Mouse (Mus musculus): ENCODE results near the gene Id3. TPM values are rescaled to one million over a fixed set of nuclear protein-coding genes. Genes with fewer than 3 reads are reported as not detected.

Id3 gene
- total and polyA plus RNA-seq, 3 experiments, result 18.3 to 116 (median 85.5) TPM

DNA sequence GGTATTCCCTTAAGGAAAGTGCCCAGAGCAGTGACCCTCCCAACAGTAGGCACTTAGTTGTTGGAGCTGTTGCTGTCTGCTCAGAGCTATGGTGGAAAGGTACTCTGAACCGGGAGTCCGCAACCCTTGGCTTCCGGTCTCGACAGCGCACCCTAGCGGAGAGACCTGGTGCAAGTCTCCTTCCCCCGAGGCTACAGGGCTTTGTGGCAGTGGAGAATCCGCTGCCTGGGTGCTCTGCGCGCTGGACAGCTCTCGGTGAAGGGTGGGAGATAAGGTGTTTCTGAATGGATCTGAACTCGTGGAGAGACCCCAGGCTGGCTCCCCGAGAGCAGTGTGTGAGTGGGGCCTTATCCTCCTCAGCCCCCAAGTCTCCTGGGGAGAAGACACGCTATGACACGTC lies 36.7 kb downstream of the Id3 start:
- peak overlapping the region; percentile 91 for H3K27ac ChIP-seq (ENCODE audit: insufficient read depth, low read depth)
- H3K79me2 ChIP-seq (replicated peaks; ENCODE audit: control insufficient read depth, extremely low read depth, insufficient read depth, poor library complexity, severe bottlenecking), result peaks cover 19% of the 10 kb centered on the region
- no peak for TF ChIP-seq E2F4 (IDR thresholded peaks at IDR 0.05; ENCODE audit: insufficient replicate concordance, low read depth, low read length)
- no peak for TF ChIP-seq USF2 (conservative IDR thresholded peaks at IDR 0.05; ENCODE audit: low read depth, low read length)
- TF ChIP-seq ELF1 (IDR thresholded peaks at IDR 0.05; ENCODE audit: low read depth, low read length), result peak; percentile 69; the same call in 1 of the 2 replicates
- TF ChIP-seq RCOR1 (conservative IDR thresholded peaks at IDR 0.05; ENCODE audit: low read depth, low read length), result peak; percentile 77; the same call in 1 of the 2 replicates
- no peak for TF ChIP-seq ZMIZ1 (IDR thresholded peaks at IDR 0.05; ENCODE audit: low read depth, low read length)
- TF ChIP-seq BHLHE40 (IDR thresholded peaks at IDR 0.05; ENCODE audit: low read depth, low read length), result no peak
- peak; percentile 26 for TF ChIP-seq RAD21 (IDR thresholded peaks at IDR 0.05; ENCODE audit: low read depth, low read length)
- TF ChIP-seq JUND (conservative IDR thresholded peaks at IDR 0.05; ENCODE audit: low read depth, low read length), result 0 out of 2 replicates have a peak, but pooled peaks have one; percentile 5
- TF ChIP-seq MAFK (IDR thresholded peaks at IDR 0.05; ENCODE audit: insufficient replicate concordance, low read length), result 0 out of 2 replicates have a peak, but pooled peaks have one; percentile 4
- TF ChIP-seq TCF12 (IDR thresholded peaks at IDR 0.05; ENCODE audit: low read depth, low read length), result peak; percentile 56; the same call in 1 of the 2 replicates
- TF ChIP-seq MEF2A (IDR thresholded peaks at IDR 0.05; ENCODE audit: borderline replicate concordance, low read depth, low read length), result no peak; the same call in none of the 2 replicates
- TF ChIP-seq PAX5 (IDR thresholded peaks at IDR 0.05; ENCODE audit: low read length), result no peak
- TF ChIP-seq NRF1 (IDR thresholded peaks at IDR 0.05; ENCODE audit: low read depth, low read length), result no peak
- TF ChIP-seq MXI1 (IDR thresholded peaks at IDR 0.05; ENCODE audit: low read depth, low read length), result peak; percentile 46
- TF ChIP-seq POLR2AphosphoS2 (IDR thresholded peaks at IDR 0.05; ENCODE audit: low read depth, low read length), result 0 out of 2 replicates have a peak, but pooled peaks have one; percentile 57
- TF ChIP-seq GABPA (IDR thresholded peaks at IDR 0.05; ENCODE audit: insufficient replicate concordance, low read depth, low read length), result no peak
- no peak for TF ChIP-seq JUN (IDR thresholded peaks at IDR 0.05; ENCODE audit: insufficient read depth, low read depth, low read length)
- 0 out of 2 replicates have a peak, but pooled peaks have one; percentile 32 for TF ChIP-seq MYC (IDR thresholded peaks at IDR 0.05; ENCODE audit: low read depth, low read length)
- TF ChIP-seq HCFC1 (IDR thresholded peaks at IDR 0.05; ENCODE audit: low read depth, low read length), result peak; percentile 69
- TF ChIP-seq MAZ (IDR thresholded peaks at IDR 0.05; ENCODE audit: low read depth, low read length), result peak; percentile 67; the same call in 1 of the 2 replicates
- no peak for TF ChIP-seq USF1 (IDR thresholded peaks at IDR 0.05; ENCODE audit: low read depth, low read length)
- peak; percentile 22; the same call in 1 of the 2 replicates for TF ChIP-seq ETS1 (conservative IDR thresholded peaks at IDR 0.05; ENCODE audit: low read depth, low read length)
- TF ChIP-seq CHD1 (IDR thresholded peaks at IDR 0.05; ENCODE audit: low read depth, low read length), result peak; percentile 95
- no peak; the same call in 1 of the 2 replicates for TF ChIP-seq ZC3H11A (IDR thresholded peaks at IDR 0.05; ENCODE audit: low read depth, low read length)
- peak; percentile 75 to 87 for TF ChIP-seq CTCF (conservative IDR thresholded peaks at IDR 0.05 in 1 of 2, IDR thresholded peaks at IDR 0.05 in 1 of 2; ENCODE audit: low read depth in 2 of 2, low read length in 2 of 2)
- peak; percentile 44; the same call in 1 of the 2 replicates for TF ChIP-seq NELFE (IDR thresholded peaks at IDR 0.05; ENCODE audit: low read depth, low read length)
- peak; percentile 46 for TF ChIP-seq EP300 (IDR thresholded peaks at IDR 0.05; ENCODE audit: low read length)
- 0 out of 2 replicates have a peak, but pooled peaks have one; percentile 4 for TF ChIP-seq MAX (IDR thresholded peaks at IDR 0.05; ENCODE audit: low read length)
- peak; percentile 94 for TF ChIP-seq SIN3A (IDR thresholded peaks at IDR 0.05; ENCODE audit: low read length)
- no peak for TF ChIP-seq UBTF (IDR thresholded peaks at IDR 0.05; ENCODE audit: low read depth, low read length)
- TF ChIP-seq IRF4 (IDR thresholded peaks at IDR 0.05; ENCODE audit: low read depth, low read length), result peak; percentile 86
- TF ChIP-seq SMC3 (IDR thresholded peaks at IDR 0.05; ENCODE audit: low read depth, low read length), result peak; percentile 48
- TF ChIP-seq ZNF384 (IDR thresholded peaks at IDR 0.05; ENCODE audit: low read depth, low read length), result peak; percentile 27; the same call in 1 of the 2 replicates
- no peak for TF ChIP-seq POLR2A (IDR thresholded peaks at IDR 0.05; ENCODE audit: low read depth, low read length)
- TF ChIP-seq ZKSCAN1 (IDR thresholded peaks at IDR 0.05; ENCODE audit: borderline replicate concordance, low read depth, low read length), result no peak
- peak overlapping the region; percentile 65 to 71 (median 70) for H3K4me3 ChIP-seq (replicated peaks in 1 of 3; ENCODE audit: low read depth in 2 of 3, low read length in 2 of 3, poor library complexity in 1 of 3)
- H3K27me3 ChIP-seq (replicated peaks), result no peaks in the 10 kb centered on the region
- H3K9ac ChIP-seq (ENCODE audit: insufficient read depth, low read depth), result peak overlapping the region; percentile 94
- peaks cover 11 to 13% of the 10 kb centered on the region in 2 experiments for H3K36me3 ChIP-seq (replicated peaks in 1 of 2; ENCODE audit: control insufficient read depth in 1 of 2, insufficient read depth in 1 of 2, low read length in 1 of 2)
- H3K4me1 ChIP-seq (ENCODE audit: control insufficient read depth in 1 of 2, insufficient read depth in 2 of 2), result peaks cover 29 to 70% of the 10 kb centered on the region in 2 experiments
- in situ Hi-C loops (cut with MboI; ENCODE audit: low pct_ligation_motif_present, low pct_unique_long_range_greater_than_20kb, low sequenced_read_pairs), result no loop called here
- peak; percentile 87 for DNase-seq (ENCODE audit: extremely low read depth)
- dilution Hi-C loops (cut with MboI; ENCODE audit: extremely low pct_ligation_motif_present, extremely low pct_unique_long_range_greater_than_20kb, low sequenced_read_pairs), result no loop called here
- no peaks in the 10 kb centered on the region for H3K9me3 ChIP-seq (replicated peaks; ENCODE audit: low read length)
- peak overlapping the region; percentile 93 for H3K4me2 ChIP-seq (ENCODE audit: insufficient read depth, low read depth, poor library complexity, severe bottlenecking)

Data from CH12.LX (cell line).